Mouse (Mus musculus) midbrain, postnatal 0 days (tissue): ENCODE measurements around the gene Dhrs13. TPM values are rescaled to one million over a fixed set of nuclear protein-coding genes. Genes with fewer than 3 reads are reported as not detected.
"Not testable (repeated sequence)": the region's sequence is repeated elsewhere in the genome, so short reads cannot be mapped to it uniquely, and the experiment has no call there.

Experiments used
- ATAC-seq: fragments of 200-750 bp; cut with Nextera tagmentation; 2 replicates; pipeline ENCODE4 v1.8.0; 2017; ENCODE audit warnings: moderate number of reproducible peaks, mild to moderate bottlenecking, moderate TSS enrichment, moderate library complexity; ENCODE audit not compliant: low FRiP score
- DNase-seq: peaks from one replicate; pipeline ENCODE4 v3.0.0-alpha.2; 2015; ENCODE audit warnings: low spot score
- H3K27ac ChIP-seq: fragments of 300-500 bp; sonication (generic); 2 replicates; pipeline ENCODE4 v1.5.1; 2014; ENCODE audit warnings: low read depth, mild to moderate bottlenecking, low read length, mixed read lengths
- H3K27me3 ChIP-seq: fragments of 300-500 bp; sonication (generic); 2 replicates; pipeline ENCODE4 v1.6.1; 2014; ENCODE audit warnings: low read length, control low read depth, mixed read lengths; ENCODE audit not compliant: insufficient read depth
- H3K36me3 ChIP-seq: fragments of 300-500 bp; sonication (generic); 2 replicates; pipeline ENCODE4 v1.6.1; 2014; ENCODE audit warnings: low read length, control low read depth, mixed read lengths; ENCODE audit not compliant: insufficient read depth
- H3K4me1 ChIP-seq: fragments of 300-500 bp; sonication (generic); 2 replicates; pipeline ENCODE4 v1.6.1; 2014; ENCODE audit warnings: mild to moderate bottlenecking, control low read depth, antibody characterized with exemption, low read length, mixed read lengths; ENCODE audit not compliant: insufficient read depth
- H3K4me2 ChIP-seq: fragments of 300-500 bp; sonication (generic); 2 replicates; pipeline ENCODE4 v1.6.1; 2014; ENCODE audit warnings: low read depth, mild to moderate bottlenecking, low read length, mixed read lengths; ENCODE audit not compliant: poor library complexity, severe bottlenecking
- H3K4me3 ChIP-seq: fragments of 300-500 bp; sonication (generic); 2 replicates; pipeline ENCODE4 v1.5.1; 2014; ENCODE audit warnings: low read depth, mild to moderate bottlenecking, low read length, moderate library complexity
- H3K9ac ChIP-seq: fragments of 300-500 bp; sonication (generic); replicated peaks from 2 replicates; pipeline ENCODE4 v1.6.1; 2014; ENCODE audit warnings: mild to moderate bottlenecking, low read length, moderate library complexity, mixed read lengths; ENCODE audit not compliant: poor library complexity, severe bottlenecking
- H3K9me3 ChIP-seq: fragments of 300-500 bp; sonication (generic); 2 replicates; pipeline ENCODE4 v1.6.1; 2016; ENCODE audit warnings: low read length, control low read depth
- CTCF ChIP-seq: IDR thresholded peaks from 2 replicates; pipeline ENCODE4 v1.5.1; 2016; ENCODE audit warnings: antibody characterized with exemption, mild to moderate bottlenecking
- WGBS: fragments of 180-500 bp; shearing (Covaris S2); extraction: QIAGEN DNeasy Blood & Tissue Kit; methylation state at CpG from one replicate; pipeline ENCODE4 v1.1.7; 2014; 5-methylcytosine and 5-hydroxymethylcytosine counted together
- polyA plus RNA-seq: library from polyadenylated mRNA; unstranded; fragments of >200 nt; fragmentation: Nextera tagmentation; extraction: Ambion mirVana; gene quantifications from 2 replicates; pipeline ENCODE4 v1.2.1, GENCODE M21; 2015
- total RNA-seq: library from RNA; depleted of rRNA; stranded (reverse); fragments of >200 nt; gene quantifications from 2 replicates; pipeline ENCODE4 v1.2.3, GENCODE M21; 2014

The Dhrs13 gene
- total and polyA plus RNA-seq, 2 experiments from 2014 or later: 61.9 to 69.3 TPM

DNA sequence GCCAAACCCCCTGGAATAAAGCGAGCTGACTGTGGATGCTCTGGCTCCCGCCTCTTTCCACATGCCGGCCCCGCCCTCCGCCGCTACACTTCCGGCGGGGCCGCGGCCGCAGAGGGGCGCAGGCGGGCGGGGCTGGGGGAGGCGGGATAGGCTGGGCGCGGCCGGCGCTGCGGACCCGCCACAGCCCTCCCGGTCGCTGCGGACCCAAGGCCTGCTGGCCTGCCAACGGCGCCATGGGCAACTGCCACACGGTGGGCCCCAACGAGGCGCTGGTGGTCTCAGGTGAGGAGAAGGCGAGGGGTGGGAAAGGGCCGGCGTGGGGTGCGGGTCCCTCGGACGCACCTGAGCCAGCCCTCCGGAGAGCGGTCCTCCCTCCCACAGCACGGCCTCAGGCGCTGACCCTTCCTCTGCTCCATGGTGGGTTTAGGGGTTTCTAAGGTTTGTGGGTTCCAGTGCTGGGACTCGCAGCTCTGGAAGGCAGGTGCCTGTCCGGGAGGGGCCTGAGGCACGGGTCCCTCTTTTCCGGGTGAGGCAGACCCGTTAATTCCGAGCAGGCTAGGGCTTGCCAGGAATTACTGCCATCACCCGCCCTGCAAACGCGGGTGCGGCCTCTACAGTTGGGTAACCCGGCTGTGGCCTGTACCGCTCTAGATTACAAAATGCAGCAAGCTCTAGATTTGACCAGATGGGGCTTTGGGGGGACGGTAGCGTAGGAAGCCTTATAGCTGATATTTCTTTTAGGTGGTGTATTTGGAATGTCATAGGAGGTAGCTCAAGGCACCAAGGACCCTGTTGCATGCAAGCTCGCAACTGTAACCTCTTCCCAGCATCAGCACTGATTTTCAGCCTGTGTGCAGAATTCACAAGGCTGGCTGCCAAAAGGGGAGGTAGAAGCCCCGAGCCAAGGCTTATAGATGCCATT is 6.0 kb downstream of the Dhrs13 start, which contains the start of gene Flot2:
Gene Flot2 (plus strand): TSS at position 101 of the 922 bp plus-strand sequence.
- Histone ChIP-seq H3K4me1 (peaks cover 9% of the 10 kb centered on the region; the same call in 1 of the 2 replicates), H3K36me3 (0 out of 2 replicates have a peak, but pooled peaks cover 3% of the 10 kb centered on the region), H3K9ac (peak within 1 kb of the TSS; percentile 76), H3K27ac (peak within 1 kb of the TSS; percentile 86), H3K4me2 (peak within 1 kb of the TSS; percentile 59), H3K4me3 (peak within 1 kb of the TSS; percentile 56), H3K9me3 (no peaks in the 10 kb centered on the region), H3K27me3 (no peaks in the 10 kb centered on the region)
- under 1% methylated on average over 44 of the region's 55 CpGs for WGBS
- DNase-seq: peak; percentile 75
- ATAC-seq: peak; percentile 78
- 0 out of 2 replicates have a peak, but pooled peaks have one; percentile 20 for TF ChIP-seq CTCF

DNA sequence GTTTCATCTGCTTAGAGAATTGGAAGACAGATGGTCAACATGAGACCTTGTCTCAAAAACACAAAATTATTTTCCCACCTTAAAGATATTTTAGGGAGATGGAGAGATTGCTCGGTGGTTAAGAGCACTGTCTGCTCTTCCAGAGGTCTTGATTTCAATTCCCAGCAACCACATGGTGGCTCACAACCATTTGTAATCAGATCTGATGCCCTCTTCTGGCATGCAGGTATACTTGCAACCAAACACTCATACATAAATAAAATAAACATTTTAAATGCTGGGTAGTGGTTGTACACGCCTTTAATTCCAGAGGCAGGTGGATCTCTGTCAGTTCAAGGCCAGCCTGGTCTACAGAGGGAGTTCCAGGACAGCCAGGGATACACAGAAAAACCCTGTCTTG is 8.8 kb downstream of the Dhrs13 start:
- Histone ChIP-seq H3K4me1 (no peaks in the 10 kb centered on the region), H3K27ac (no peak overlapping the region), H3K9me3 (no peaks in the 10 kb centered on the region), H3K4me3 (no peak overlapping the region), H3K27me3 (no peaks in the 10 kb centered on the region), H3K4me2 (no peak overlapping the region), H3K36me3 (no peaks in the 10 kb centered on the region), H3K9ac (no peak overlapping the region)
- WGBS: 67% methylated on average over 2 of the region's 2 CpGs
- DNase-seq (no peak), ATAC-seq (no peak)
- peak; percentile 65 for TF ChIP-seq CTCF

DNA sequence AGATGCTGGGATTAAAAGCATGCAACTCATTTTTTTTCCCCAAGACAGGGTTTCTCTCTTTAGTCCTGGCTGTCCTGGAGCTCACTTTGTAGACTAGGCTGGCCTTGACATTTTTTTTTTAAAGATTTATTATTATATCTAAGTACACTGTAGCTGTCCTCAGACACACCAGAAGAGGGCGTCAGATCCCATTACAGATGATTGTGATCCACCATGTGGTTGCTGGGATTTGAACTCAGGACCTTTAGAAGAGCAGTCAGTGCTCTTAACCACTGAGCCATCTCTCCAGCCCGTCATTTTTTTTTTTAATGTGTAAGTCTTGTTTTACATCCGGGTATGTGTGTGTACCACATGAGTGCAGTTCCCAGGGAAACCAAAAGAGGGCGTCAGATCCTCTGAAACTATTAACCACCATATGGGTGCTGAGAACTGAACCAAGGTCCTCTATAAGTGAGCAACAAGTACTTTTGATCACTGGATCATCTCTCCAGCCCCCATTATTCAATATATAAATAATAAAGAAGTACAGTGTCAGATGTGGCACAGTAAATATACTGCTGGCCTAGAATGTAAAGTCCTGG is 10.3 kb downstream of the Dhrs13 start:
- not testable (repeated sequence) for H3K27me3 ChIP-seq, H3K4me1 ChIP-seq, H3K4me2 ChIP-seq, H3K9ac ChIP-seq, H3K36me3 ChIP-seq, ATAC-seq, DNase-seq, H3K9me3 ChIP-seq, H3K4me3 ChIP-seq, H3K27ac ChIP-seq
- 95% methylated on average over 4 of the region's 4 CpGs for WGBS
- TF ChIP-seq CTCF: peak; percentile 23; the same call in 1 of the 2 replicates

DNA sequence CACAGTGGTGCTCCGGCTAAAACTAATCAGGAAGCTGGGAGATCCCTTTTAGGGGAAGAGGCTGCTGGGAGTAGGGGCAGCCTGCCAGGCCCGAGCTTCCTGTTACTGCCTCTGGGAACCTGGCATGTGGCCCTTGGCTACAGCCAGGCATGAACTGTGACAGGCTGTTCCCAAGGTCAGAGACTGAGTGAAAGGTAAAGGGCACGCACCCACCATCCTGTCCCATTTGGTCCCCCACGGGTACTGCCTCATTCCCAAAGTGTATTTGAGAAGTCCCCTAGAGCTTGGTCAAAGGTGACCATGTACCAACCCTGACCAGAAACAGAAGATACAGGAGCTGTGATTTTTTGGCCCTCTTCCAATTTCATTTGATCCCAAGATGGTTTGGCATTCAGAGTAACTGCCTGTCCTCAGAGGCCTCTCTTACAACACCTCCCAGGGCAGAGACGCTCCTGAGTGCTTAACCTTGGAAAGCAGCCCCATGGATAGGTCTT is 12.7 kb downstream of the Dhrs13 start:
- no peak for ATAC-seq
- no peak overlapping the region for H3K9ac ChIP-seq

DNA sequence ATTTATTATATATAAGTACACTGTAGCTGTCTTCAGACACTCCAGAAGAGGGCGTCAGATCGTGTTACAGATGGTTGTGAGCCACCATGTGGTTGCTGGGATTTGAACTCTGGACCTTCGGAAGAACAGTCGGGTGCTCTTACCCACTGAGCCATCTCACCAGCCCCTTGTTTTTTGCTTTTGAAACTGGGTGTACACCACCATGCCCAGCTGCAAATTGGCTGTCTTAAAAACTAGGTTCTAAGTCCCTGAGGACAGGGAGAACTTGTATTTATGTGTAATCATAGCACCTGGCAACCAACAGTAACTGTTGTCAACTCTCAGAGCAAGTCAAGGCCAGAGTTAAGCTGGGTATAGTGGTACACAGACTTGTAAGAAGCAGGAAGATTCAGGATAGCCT is 16.6 kb downstream of the Dhrs13 start:
- H3K27me3 ChIP-seq, H3K27ac ChIP-seq, DNase-seq, H3K4me1 ChIP-seq, H3K4me3 ChIP-seq, H3K9me3 ChIP-seq, H3K4me2 ChIP-seq, H3K9ac ChIP-seq, ATAC-seq: not testable (repeated sequence)
- H3K36me3 ChIP-seq: peaks cover 16% of the 10 kb centered on the region
- 86% methylated on average over 4 of the region's 4 CpGs for WGBS

More for the DNA sequence above, 12.7 kb downstream of the Dhrs13 start:
- no peak overlapping the region for H3K4me2 ChIP-seq
- no peak overlapping the region for H3K27ac ChIP-seq
- H3K4me3 ChIP-seq: no peak overlapping the region
- peak; percentile 78 for DNase-seq
- H3K36me3 ChIP-seq: no peaks in the 10 kb centered on the region
- no peaks in the 10 kb centered on the region for H3K9me3 ChIP-seq
- no peaks in the 10 kb centered on the region for H3K27me3 ChIP-seq
- no peak for TF ChIP-seq CTCF
- H3K4me1 ChIP-seq: no peaks in the 10 kb centered on the region
- WGBS: 70% methylated on average over 5 of the region's 5 CpGs

DNA sequence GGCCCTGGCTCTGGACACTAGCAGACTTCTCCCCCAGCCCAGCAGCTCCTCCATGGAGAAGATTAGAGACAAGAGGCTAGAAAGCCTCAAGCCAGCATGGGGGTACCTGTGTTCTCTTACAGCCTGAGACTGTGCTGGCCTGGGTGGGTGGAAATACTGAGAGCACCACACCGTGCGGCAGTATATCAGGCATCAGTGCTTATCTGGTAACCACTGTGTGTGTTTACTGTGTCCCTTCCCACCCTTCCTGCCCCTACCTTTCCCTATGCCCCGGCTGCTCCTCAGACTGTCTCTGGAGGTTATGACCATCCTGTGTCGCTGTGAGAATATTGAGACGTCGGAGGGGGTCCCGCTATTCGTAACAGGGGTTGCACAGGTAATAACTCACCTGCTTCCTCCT is 21.0 kb downstream of the Dhrs13 start:
- WGBS: 95% methylated on average over 8 of the region's 8 CpGs
- H3K4me2 ChIP-seq: no peak overlapping the region
- no peak overlapping the region for H3K27ac ChIP-seq
- no peaks in the 10 kb centered on the region for H3K9me3 ChIP-seq
- H3K9ac ChIP-seq: no peak overlapping the region
- no peaks in the 10 kb centered on the region for H3K27me3 ChIP-seq
- H3K36me3 ChIP-seq: peaks cover 49% of the 10 kb centered on the region
- H3K4me3 ChIP-seq: no peak overlapping the region
- no peak for DNase-seq
- TF ChIP-seq CTCF: no peak
- ATAC-seq: no peak
- H3K4me1 ChIP-seq: no peaks in the 10 kb centered on the region
